Mouse (Mus musculus): ENCODE results near the gene Cep152.

The Cep152 gene

DNA sequence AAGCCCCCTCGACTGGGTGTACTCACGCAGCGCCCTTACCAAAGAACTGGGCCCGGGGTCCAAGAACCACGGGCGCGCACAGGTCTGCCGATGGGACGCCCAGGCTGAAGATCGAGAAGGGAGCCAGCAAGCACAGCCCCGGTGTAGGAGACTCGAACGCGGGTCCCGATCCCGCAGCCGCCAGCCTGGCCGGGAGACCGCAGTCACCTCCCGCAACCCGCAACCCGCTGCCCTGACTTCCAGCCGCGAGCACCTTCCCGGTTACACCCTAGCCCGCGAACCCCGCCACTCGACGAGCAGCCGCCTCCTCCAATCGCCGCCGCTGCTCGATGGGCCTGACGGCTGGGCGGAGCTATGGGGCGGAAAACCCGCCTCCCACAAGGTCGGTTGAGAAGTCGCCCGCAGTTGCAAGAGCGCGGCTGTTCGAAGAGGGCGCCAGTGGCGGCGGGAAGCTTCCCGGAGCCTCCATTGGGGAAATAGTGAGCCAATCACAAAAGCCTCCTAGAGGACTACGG lies at the start of gene Cep152:
TSS of gene Cep152 (minus strand) at position 277 of the 515 bp plus-strand sequence.
- peak; percentile 92 for DNase-seq (ENCODE audit: low read depth in 1 of 2, low spot score in 2 of 2)

DNA sequence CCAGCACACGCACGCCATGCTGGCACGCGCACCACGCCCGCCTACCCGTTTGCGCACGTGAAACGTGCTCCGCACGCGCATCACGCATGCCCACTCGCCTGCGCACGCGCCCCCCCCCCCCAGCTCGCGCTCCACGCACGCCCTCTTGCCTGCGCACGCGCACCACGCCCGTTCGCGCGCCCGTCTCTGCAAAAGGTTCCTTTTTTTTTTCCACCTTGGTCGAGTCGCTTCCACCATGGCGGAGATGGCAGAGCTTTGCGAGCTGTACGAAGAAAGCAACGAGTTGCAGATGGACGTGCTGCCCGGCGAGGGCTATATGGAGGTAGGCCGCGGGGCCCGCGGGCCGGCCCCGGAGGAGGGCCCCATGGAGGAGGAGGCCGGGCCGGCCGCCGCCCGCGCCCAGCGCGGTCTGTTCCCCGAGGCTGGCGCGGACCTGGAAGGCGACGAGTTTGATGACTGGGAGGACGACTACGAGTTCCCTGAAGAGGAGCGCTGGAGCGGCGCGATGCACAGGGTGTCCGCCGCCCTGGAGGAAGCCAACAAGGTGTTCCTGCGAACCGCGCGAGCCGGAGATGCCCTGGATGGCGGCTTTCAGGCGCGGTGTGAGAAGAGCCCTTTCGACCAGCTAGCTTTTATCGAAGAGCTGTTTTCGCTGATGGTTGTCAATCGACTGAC lies 48.2 kb upstream of the Cep152 start, which contains the start of gene Eid1:
TSS of gene Eid1 (plus strand) at position 139 of the 675 bp plus-strand sequence.
- DNase-seq (ENCODE audit: low read depth in 1 of 2, low spot score in 2 of 2) = peak in 1 of 2 experiments; percentile 24

DNA sequence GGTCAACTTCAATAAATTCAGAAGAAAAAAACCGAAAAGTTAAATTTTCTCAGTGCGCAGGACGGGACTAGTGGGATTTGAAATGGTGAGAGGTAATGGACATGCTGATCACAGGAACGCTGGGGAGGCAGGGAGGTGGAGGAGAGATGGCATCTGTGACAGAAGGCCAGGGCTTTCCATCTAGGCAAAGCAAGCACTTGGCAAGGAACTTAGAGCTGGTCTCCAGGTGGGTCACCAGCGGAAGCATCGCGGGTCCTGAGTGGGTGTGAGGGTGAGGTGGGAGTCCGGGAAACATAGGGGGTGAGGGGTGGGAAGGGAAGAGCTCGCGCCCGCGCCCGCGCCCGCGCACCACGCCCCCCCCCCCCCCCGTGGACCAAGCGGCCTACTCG lies 47.6 kb upstream of the Cep152 start:
- DNase-seq (ENCODE audit: low read depth in 1 of 2, low spot score in 2 of 2) = no peak

DNA sequence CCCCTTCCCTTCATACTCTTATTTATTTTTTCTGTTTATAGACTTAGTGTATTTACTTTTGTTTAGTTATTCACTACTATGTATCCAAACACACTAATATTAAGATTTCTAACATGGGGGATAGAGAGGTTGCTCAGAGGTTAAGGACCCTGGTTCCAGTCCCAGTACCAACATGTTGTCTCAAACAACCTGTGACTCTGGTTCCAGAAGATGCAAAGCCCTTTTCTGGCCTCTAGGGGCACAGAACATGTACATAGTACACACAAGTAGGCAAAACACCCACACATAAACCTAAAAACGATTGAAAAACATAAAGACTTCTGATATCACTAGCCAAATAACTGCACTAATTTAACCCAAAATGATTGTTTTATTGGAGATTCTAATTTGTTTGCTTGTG lies 45.9 kb upstream of the Cep152 start:
- no peak for DNase-seq (ENCODE audit: low read depth in 1 of 2, low spot score in 2 of 2)

DNA sequence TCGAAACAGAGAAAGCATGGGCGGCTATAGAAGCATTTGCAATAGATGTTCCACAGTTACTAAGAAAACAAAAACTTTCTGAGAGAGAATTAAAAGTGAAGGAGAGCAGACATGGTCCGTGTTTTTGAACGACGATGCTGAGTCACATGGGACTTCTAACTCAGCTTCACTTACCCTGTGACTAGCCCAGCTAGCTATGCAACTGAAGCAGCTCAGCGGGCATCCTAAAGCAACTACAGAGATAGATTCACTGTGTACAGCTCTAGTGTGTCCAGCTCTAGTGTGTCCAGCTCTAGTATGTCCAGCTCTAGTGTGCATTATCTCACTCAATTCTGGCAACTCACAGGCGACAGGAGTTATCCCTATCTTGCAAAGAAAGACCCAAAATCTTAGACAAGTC lies 42.8 kb upstream of the Cep152 start:
- no peak for DNase-seq (ENCODE audit: low read depth in 1 of 2, low spot score in 2 of 2)

DNA sequence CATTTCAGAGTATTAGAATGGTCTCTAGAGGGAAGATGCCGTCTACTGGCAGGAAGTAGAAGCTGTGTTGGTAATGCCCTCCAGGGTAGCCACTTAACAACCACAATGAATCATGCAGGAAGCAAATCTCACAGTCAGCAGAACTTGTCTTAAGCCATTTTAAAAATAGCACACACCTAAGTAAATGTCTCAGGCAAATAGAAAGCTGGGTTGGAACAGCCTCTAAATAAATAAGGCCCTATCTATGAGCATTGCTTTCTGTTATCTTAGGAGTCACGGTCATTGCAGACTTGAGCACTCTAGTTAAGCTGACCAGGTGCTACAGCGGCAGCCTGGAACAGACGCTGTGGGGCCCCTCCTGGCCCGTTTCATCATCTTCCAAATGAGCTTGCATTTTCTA lies 42.3 kb upstream of the Cep152 start:
- DNase-seq (ENCODE audit: low read depth in 1 of 2, low spot score in 2 of 2) = no peak

DNA sequence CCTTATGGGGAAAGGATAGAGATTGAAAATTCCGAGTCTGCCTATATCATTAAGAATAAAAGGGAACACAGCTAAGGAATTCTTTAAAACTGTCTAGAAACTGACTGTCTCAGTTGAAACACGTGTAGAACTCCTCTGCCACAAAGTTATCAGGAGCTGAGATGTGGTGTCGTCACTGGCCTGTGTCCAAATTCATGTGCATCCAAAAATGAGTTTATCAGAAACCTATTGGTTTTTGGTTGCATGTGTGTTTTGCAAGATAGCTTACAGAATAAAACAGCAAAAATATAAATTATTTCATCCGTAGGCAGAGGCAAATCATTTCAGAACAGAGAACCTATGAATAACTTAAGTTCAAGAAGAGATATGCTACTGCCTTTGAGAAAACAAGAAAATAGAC lies 41.8 kb upstream of the Cep152 start:
- no peak for DNase-seq (ENCODE audit: low read depth in 1 of 2, low spot score in 2 of 2)

DNA sequence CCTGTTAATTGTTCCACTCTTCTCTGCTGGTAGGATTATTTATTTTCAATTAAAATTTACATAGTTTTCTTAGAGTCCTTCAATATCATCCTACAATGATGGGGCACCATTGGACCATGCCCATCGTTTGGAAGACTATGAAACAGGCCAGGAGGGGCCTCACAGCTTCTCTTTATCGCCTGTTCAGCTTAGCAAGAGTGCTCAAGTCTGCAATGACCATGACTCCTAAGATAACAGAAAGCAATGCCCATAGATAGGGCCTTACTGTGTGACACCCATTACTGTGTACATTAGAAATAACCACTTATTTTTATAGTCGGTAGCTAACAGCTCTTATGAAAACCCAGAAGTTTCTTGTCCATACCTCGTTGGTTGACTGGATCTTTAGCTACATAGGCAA lies 41.0 kb upstream of the Cep152 start:
- DNase-seq (ENCODE audit: low read depth in 1 of 2, low spot score in 2 of 2) = no peak

DNA sequence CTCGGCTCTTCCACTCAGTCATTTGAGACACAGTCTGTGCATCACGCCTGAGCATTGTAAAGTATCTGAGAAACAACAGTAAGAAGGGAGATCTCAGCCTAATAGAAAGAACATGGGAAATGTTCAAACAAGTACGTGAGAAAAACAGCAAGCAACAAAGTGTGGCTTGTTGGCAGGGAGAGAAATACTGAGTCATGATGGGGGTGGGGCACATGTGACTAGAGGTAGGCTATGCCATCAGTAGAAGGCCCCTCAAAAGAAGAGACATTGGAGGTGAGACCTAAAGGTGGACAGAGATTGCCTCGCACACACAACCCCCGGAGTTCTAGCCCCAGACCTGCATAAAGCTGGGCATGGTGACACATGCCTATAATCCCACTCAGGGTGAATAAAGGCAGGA lies 40.3 kb upstream of the Cep152 start:
- DNase-seq (ENCODE audit: low read depth in 1 of 2, low spot score in 2 of 2) = no peak

DNA sequence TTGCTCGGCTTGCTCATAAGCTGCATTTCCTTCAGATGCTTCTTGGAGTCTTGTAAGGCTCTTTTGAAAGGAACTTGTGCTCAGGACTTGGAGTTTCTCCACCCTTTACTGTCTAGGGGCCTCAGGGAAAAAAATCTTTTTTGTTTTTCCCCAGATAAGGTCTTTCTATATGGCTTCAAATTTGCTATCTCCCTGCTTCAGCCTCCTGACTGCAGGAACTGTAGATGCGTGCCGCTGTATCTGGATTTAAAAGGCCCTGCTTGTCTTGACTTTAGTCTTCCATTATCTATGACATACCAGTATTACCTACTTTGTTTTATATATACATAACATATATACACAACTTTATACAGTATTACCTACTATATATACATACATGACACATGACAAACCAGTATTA lies 37.6 kb upstream of the Cep152 start:
- DNase-seq (ENCODE audit: low read depth in 1 of 2, low spot score in 2 of 2) = no peak

DNA sequence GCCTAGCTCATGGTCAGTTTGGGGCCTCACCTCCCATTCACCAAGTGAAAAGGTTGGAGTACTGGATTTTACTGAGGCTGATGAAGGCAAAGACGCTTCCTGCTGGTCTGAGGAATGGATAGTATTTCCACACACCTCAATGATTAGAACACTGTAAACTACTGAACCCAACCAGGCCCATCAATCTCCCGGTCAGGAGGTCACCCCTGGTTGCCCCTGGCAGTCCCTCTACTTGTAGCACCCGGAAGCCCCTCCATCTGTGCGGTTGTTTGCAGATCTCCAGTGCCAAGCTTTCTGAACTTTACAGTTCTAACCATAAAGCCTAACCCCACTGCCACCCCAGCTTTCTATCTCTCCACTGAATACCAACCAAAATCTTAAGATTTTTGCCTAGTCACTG lies 36.2 kb upstream of the Cep152 start:
- no peak for DNase-seq (ENCODE audit: low read depth in 1 of 2, low spot score in 2 of 2)

DNA sequence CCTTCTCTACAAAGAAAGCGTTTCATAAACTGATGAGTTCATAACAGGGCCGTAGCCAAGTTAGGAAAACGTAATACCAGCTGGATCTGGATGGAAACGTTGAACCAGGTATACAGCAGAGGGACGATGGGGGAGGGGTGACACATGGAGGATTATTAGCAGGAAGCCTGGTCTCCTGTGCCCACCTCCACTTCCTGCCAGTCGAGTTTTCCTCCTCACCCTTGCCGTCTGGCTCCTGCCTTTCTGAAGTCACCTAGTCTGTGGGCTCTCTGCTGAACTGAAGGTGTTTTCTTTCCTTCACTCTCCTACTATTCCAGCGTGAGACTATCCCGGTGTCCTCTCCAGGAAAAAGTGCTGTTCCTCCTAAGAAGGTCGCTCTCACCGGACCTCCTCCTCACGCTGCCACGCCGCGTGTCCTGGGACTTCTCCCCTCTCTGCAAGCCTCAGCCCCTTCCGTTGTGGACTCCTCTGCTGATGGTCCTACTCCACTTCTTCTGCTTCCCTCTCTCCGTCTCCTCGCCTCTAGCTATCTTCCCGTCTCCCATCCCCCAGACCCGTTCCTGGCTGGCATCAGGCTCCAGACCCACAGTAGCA lies 35.7 kb upstream of the Cep152 start:
- DNase-seq (ENCODE audit: low read depth in 1 of 2, low spot score in 2 of 2) = no peak

DNA sequence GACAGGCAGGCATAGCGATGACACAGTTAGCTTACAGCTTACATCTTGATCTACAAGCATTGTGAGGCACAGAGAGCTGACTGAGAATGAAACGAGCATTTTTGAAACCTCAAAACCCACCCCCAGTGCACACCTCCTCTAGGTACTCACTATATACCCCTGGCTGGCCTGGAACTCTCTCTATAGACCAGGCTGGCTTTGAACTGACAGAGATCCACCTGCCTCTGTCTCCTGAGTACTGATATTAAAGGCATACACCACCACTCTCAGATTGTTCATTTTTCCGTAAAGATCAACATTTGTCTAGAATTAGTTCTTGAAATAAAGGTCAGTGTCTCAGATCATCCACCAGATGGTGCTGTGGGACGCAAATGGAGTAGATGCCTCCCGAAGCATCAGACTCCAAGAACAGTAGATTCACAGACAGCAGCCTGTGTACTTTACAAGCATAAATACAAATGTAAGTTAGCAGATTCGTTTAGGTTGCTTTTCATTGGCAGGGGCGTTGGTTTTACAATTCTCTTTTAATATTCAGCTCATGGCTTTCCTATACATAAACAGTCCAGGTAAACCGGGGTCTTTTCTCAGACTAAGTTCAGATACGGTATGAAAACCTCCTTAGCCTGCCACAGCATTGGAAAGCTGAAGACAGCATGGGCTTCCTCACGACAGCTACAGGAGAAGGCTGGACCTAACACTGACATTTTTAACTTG lies 35.1 kb upstream of the Cep152 start:
- peak in 1 of 2 experiments; percentile 21 for DNase-seq (ENCODE audit: low read depth in 1 of 2, low spot score in 2 of 2)

DNA sequence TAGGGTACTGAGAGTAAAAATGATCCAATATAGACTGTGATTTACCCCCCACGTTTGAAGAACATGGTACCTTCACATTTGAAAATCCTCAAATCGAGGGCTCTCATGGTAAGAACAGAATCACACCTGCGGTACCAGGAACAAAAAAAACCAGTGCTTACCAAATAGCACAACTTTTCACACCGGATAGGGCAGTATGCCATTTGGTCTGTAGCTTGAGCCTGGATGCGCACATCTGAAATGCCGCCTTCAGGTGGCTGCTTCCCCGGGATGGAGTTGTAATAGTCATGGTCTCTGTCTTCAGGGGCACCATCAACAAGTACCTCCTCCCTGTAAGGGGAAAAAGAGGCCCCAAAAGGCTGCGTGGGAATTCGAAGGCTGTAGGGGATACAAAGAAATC lies 30.5 kb upstream of the Cep152 start:
- no peak for DNase-seq (ENCODE audit: low read depth in 1 of 2, low spot score in 2 of 2)

DNA sequence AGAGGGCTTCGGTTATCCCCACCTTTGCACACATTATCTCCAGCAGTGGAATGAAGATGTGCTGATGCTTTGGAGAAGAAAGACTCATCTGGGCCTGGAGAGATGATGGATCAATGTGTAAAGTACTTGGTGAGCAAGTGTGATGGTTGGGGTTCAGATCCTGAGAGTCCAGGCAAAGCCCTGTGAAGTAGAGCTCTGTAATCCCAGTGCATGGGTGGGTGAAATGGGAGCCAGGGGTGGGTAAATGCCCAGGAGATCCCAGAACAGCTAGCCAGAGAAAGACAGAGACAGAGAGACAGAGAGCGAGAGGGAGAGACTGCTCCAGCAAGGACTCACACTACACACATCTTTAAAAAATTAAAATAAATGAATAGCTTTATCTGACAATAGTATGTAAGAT lies 28.4 kb upstream of the Cep152 start:
- no peak for DNase-seq (ENCODE audit: low read depth in 1 of 2, low spot score in 2 of 2)

DNA sequence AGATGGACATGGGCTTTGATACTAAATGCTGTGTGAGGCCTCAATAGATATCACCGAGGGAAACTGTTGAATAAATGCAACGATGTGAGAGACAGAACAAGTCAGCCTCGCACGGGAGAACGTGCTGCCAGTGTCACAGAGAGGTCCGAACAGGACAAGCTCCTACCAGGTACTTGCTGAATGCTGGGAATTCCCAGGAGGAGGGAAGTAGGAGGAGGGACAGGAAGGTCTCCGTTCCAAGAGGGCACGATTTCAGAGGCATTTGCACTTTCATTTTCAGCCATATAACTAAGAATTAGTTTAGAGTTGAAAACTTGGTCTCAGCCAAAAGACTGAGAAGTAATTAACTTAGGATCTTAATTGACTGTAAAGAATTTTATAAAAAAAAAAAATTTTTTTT lies 26.6 kb upstream of the Cep152 start:
- DNase-seq (ENCODE audit: low read depth in 1 of 2, low spot score in 2 of 2) = no peak

DNA sequence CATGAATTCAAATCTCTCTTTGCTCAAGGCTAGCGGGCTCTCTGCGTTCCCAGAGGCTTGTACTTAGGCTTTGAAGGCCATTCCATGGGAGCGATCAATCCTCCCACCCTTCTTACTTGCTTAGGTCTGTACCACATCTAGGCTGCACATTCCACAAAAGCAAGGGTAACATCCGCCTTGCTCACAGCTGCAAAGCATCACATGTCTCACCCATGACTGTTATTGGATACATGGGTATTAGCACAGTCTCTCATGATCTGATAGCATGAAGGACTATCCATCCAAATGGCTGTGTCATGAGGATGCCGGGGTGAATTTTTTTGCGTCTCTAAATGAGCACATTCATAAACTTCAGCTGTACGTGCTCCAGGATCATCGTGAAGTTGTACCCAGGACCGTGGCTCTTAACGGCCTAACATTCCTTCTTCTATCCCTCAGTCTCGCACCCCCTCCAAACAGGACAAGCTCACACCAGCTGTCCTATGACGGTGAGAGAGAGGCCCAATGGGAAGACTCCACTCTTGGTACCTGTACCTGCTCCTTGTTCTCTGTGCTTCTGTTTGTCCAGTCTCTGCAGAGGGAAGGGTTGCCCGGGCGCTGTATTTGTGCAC lies 25.9 kb upstream of the Cep152 start:
- no peak for DNase-seq (ENCODE audit: low read depth in 1 of 2, low spot score in 2 of 2)

DNA sequence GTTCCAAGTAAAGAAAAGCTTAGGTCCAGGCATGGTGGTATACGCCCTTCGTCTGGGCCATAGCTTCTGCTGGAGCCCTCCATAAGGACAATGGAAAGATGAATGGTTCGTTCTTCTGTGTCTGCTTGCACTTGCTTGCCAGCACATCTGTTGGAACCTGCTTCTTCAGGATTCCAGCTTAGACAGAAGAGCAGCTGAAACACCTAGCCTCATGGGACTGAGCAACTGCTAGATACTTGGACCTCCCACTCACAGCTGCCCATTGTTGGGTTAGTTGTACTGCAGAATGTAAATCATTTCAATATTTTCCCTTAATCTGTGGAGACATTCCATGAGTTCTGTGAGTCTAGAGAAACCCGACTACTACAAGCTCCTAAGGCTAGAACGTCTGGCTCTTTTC lies 25.1 kb upstream of the Cep152 start:
- no peak for DNase-seq (ENCODE audit: low read depth in 1 of 2, low spot score in 2 of 2)

DNA sequence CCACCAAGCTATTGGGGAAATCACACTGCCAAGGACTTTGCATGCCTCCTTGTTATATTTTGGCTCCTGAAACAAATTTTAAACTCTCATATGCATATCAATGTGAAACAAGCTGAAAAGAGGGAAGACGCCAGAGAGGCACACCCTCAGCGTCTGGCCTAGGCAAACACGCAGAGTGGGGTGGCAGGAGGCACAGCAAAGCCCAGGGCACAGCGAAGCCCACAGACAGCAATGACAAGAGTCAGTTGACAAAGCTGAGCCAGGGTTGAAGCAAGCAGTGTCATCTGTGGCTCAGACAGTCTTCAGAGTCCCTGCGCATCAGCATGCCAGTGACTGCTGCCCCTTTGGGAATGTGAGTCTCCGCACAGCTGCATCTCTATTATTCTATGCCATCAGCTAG lies 20.0 kb upstream of the Cep152 start:
- DNase-seq (ENCODE audit: low read depth in 1 of 2, low spot score in 2 of 2) = no peak

DNA sequence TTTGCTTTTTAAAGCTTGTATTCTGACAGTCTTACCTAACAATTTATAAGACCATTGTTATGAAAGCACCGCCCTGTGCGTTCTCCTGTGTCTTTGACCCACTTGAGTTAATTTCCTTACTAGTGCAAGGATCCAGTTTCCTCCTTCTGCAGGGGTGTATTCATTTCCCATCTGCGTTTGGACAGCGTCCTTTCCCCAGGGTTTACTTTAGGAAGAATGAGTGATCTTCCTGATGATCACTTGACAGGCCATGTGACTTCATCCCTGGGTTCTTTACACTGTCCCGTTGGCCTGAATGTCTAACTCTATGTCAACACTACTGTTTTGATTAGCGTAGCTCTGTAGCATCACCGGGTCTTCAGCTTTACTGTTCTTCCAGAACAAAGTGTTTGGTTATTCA lies 12.4 kb upstream of the Cep152 start:
- DNase-seq (ENCODE audit: low read depth in 1 of 2, low spot score in 2 of 2) = no peak

DNA sequence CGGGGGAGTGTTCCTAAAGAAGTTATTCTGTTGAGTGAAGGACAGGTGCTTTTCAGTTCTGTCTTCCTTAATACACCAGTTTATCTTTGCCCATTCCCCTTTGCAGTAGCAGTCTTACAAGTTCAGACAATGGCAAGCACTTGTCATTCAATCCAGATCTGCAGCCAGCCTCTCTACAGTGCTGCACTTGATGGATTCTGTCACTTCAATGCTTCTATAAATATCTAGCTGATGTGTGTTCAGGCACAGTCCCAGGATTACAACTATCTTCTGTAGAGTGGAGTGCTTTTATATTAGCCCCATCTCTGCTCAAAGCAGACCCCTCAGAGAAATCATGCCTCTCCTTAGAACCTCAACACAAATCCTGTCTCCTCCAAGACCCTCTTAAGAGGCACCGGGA lies 5.1 kb upstream of the Cep152 start:
- DNase-seq (ENCODE audit: low read depth in 1 of 2, low spot score in 2 of 2) = no peak

DNA sequence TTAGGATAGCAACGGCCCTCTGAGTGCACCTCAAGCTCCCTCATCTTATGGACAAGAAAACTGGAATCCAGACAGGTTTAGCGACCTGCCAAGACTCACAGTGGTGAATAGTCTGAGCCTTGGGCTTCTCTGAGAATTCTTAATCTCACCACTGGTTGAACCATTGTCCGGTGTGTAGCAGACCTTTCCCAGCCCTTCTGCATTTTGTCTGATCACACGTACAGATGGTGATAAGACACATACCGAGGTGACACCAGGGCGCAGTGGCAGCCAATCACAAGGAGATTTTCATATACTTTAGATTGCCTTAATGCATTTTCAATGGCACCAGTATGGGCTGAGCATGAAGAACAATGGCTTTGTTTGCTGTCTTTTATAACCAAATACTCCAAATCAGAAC lies 3.6 kb upstream of the Cep152 start:
- no peak for DNase-seq (ENCODE audit: low read depth in 1 of 2, low spot score in 2 of 2)

Measured in monocyte, adult 2 months (primary cell).